ENCODE assay signal across 19 mouse cellular contexts in genomic region chr1:93012103-93012585, GRCm38 (mm10). TPM values are rescaled to one million over a fixed set of nuclear protein-coding genes. Genes with fewer than 3 reads are reported as not detected.
"Had no signal": no experiment of that assay in that cellular context is flagged by ENCODE, and none has a peak within 500 bp of the region (broad histone marks: within the 10 kb centered on the region; RNA-seq: fewer than 3 reads in every experiment).

No protein-coding gene starts in this region.

- DNase-seq: kidney, postnatal 36 days; lung, embryonic 14.5 days; lung, postnatal 10 days; thymus, postnatal 4 days had no signal

RNA-seq across cellular contexts. Expression of gene Aqp12, which starts 6.0 kb away (rescaled TPM):
- total RNA-seq: layer of hippocampus, adult 2 months; layer of hippocampus, postnatal 14 days; left cerebral cortex, adult 18-20 months; left cerebral cortex, postnatal 14 days; monocyte, adult 5-6 weeks; neutrophil, adult 5-6 weeks had no signal
- polyA plus RNA-seq: kidney, embryonic 16.5 days; limb, embryonic 10.5 days; limb, embryonic 14.5 days; liver, embryonic 11.5 days; lung, embryonic 14.5 days; macrophage; midbrain, embryonic 11.5 days; midbrain, embryonic 15.5 days; neural tube, embryonic 12.5 days; stomach, postnatal 0 days had no signal
